Mouse (Mus musculus): Measurements from ENCODE around the gene Lamb3.

Gene Lamb3

DNA sequence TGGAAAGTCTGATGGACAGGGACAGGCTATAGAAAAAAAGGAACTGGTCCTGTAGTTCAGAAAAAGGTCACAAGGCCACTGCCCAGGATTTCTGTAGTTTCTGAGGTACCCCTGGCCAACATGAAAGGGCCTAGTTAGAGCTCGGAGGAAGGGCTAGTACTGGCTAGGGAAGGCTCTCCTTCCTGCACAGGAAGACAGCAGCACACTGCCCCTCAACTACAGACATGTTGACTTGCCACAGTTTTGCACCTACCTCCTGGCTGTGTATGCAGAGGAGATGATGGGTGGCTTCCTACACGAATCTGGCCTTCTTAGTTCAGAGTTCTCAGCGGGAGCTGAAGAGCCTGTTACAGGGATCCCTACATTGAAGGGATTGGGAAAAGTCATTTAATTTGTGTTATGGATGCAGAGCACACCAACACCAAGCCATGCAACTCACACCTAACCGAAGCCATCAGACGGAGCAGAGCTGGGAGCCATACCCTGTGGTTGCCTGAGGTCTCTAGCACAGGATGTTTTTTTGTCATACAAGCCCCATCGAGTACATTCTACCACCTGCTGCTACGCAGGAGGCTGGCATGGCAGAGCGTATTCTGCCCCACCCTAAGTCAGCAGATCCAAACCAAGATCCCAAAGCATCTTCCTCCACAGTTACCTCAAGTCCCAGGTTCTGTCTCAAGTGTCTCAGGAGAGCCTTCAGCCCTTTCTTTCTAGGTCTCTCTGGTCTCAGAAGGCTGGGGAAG, 6.7 kb upstream of the Lamb3 start:
- no peak for DNase-seq (ENCODE audit: low read depth, low spot score)

- DNase-seq (ENCODE audit: low read depth, low spot score), result peak; percentile 51
These were observed 6.1 kb upstream of the Lamb3 start, which contains the start of gene Traf3ip3 for GRCm38 (mm10) chr1:193201383-193201778. Traf3ip3 (minus strand) TSS chr1:193201703.

- DNase-seq (ENCODE audit: low read depth, low spot score), result no peak
These were observed 3.7 kb upstream of the Lamb3 start for GRCm38 (mm10) chr1:193203821-193204220.

- DNase-seq (ENCODE audit: low read depth, low spot score), result no peak
These were observed 2.1 kb upstream of the Lamb3 start for GRCm38 (mm10) chr1:193205431-193205830.

DNA sequence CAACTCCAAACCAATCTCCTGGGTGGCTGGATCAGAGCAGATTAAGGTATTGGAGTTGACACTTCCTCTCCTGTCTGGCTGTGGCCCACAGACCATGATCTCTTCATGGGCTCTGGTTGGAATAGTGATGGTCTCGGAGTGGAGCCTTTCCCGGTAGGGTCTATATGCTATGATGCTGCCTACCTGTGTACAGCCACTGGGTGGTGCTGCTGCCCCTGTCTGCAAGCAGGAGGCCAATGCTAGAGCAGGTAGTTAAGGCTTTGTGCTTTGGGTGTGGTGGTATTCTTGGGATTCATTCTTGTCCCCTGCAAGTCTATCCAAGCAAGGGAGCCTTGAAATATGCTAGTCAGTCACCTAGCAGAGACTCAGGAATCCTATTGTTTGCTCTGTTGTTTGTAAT, 679 bp downstream of the Lamb3 start:
- DNase-seq (ENCODE audit: low read depth, low spot score), result peak; percentile 80

DNA sequence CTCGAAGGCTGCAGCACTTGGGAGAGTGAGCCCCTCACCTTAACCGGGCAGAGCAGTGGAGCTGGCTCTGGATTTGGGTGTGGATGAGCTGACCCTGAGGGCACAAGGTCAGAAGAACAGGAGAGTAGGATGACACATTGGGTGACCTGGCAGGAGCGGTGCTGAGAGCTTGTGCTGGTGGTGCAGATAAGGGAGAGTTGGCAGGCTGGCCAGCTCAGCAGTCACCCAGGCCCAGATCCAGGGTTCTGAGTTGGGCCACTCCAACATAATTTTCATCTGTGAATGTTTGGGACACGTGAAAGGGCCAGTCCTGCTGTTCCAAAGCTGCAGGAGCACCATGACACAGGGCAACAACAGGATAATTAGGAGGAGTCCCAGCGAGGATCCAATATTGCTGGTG, 3.9 kb downstream of the Lamb3 start:
- DNase-seq (ENCODE audit: low read depth, low spot score), result no peak

- no peak for DNase-seq (ENCODE audit: low read depth, low spot score)
These were observed 6.6 kb downstream of the Lamb3 start for GRCm38 (mm10) chr1:193214053-193214452.

DNA sequence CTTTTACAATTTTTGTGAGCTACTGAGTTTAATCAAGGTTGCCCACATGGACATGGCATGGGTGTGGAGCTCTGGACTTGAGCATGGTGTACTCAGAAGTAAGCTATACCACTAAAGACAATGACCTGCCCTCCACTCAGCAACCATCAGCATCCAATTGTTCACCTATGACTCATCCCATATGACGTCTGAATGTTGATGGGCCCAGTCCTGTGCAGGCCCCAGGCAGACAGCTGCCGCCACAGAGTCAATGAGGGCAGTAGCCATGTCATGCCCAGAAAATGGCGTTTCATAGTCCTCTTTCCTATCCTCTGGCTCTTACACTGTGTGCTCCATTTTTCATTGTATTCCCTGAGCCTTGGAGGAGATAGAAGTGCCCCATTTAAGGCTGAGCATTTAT, 8.5 kb downstream of the Lamb3 start:
- no peak for DNase-seq (ENCODE audit: low read depth, low spot score)

- no peak for DNase-seq (ENCODE audit: low read depth, low spot score)
These were observed 12.9 kb downstream of the Lamb3 start for GRCm38 (mm10) chr1:193220408-193220807.

- peak; percentile 22 for DNase-seq (ENCODE audit: low read depth, low spot score)
These were observed 18.0 kb downstream of the Lamb3 start for GRCm38 (mm10) chr1:193225531-193225930.

GRCm38 (mm10) chr1:193226114-193226513, 18.6 kb downstream of the Lamb3 start:
- DNase-seq (ENCODE audit: low read depth, low spot score), result no peak

- peak; percentile 45 for DNase-seq (ENCODE audit: low read depth, low spot score)
These were observed 19.4 kb downstream of the Lamb3 start for GRCm38 (mm10) chr1:193226724-193227522.

- DNase-seq (ENCODE audit: low read depth, low spot score), result no peak
These were observed 20.0 kb downstream of the Lamb3 start for GRCm38 (mm10) chr1:193227537-193227936.

- DNase-seq (ENCODE audit: low read depth, low spot score), result no peak
These were observed 22.1 kb downstream of the Lamb3 start for GRCm38 (mm10) chr1:193229570-193229969.

- DNase-seq (ENCODE audit: low read depth, low spot score), result no peak
These were observed 23.0 kb downstream of the Lamb3 start for GRCm38 (mm10) chr1:193230531-193230930.

DNA sequence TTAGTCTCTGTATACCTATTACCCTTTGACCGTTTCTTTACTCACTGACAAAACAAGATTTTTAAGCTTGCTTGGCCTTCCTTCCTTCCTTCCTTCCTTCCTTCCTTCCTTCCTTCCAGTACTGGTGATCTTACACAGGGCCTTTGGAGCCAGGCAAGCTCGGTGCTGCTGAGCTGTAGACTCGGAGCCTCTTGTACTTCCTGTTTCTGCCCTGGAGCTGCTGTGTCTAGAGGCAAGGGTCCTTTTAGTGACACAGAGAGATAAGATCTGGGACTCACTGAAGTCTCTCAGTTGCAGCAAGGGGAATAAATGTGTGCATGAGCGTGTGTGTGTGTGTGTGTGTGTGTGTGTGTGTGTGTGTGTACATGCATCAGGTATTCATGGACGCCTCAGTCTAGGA, 23.4 kb downstream of the Lamb3 start:
- no peak for DNase-seq (ENCODE audit: low read depth, low spot score)

- DNase-seq (ENCODE audit: low read depth, low spot score), result no peak
These were observed 25.2 kb downstream of the Lamb3 start for GRCm38 (mm10) chr1:193232732-193233131.

- no peak for DNase-seq (ENCODE audit: low read depth, low spot score)
These were observed 26.7 kb downstream of the Lamb3 start for GRCm38 (mm10) chr1:193234130-193234645.

- no peak for DNase-seq (ENCODE audit: low read depth, low spot score)
These were observed 27.4 kb downstream of the Lamb3 start for GRCm38 (mm10) chr1:193234930-193235329.

- peak; percentile 23 for DNase-seq (ENCODE audit: low read depth, low spot score)
These were observed 30.9 kb downstream of the Lamb3 start for GRCm38 (mm10) chr1:193238426-193238825.

GRCm38 (mm10) chr1:193241436-193241835, 33.9 kb downstream of the Lamb3 start:
- DNase-seq (ENCODE audit: low read depth, low spot score), result no peak

DNA sequence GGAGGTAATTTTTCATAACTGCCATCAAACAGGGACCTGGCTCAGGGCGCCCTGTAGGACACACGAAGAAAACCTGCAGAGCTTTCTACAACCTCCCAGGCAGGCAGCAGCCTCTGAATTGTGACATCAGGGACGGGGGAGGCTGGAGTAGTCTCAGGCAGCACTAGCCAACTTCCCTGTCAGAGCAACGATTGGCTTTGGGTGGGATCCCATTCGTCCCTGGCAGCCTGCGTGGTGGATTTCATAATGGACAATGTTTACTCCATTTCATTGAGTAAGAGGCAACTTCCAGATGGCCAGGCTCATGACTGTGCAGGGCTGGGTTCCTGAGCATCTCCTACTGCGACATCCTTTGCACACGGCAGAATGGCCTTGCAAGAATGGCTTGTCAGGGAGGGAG, 34.7 kb downstream of the Lamb3 start:
- peak; percentile 99 for DNase-seq (ENCODE audit: low read depth, low spot score)

GRCm38 (mm10) chr1:193242863-193243262, 35.4 kb downstream of the Lamb3 start:
- no peak for DNase-seq (ENCODE audit: low read depth, low spot score)

All from brain, adult 2 months (tissue).